Mouse (Mus musculus): Measurements from ENCODE around the gene Plin3. TPM values are rescaled to one million over a fixed set of nuclear protein-coding genes. Genes with fewer than 3 reads are reported as not detected.

The Plin3 gene
- polyA plus RNA-seq, 1 experiment from 2014 or later, result 56.6 TPM

DNA sequence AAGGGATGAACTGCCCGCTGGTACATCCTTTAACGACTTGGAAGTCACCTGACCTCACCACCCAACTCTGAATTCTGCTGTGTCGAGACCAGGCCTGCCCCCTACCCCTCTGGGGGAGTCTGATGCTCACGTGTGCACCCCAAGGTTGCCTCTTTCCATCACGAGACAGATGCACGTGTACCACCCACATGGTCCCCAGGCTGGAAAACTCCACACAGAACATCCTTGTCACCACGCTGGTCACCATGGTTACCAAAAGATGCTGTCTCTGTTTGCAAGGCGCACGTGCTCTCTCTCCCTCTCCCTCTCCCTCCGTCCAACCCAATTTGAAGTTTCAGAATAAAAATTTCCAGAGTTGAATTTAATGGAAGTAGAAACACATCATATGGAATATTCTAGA is 62.7 kb downstream of the Plin3 start:
- Histone ChIP-seq H3K36me3 (no peaks in the 10 kb centered on the region), H3K9ac (no peak overlapping the region), H3K27ac (no peak overlapping the region), H3K27me3 (no peaks in the 10 kb centered on the region), H3K9me3 (no peaks in the 10 kb centered on the region), H3K4me2 (replicated peaks) (no peak overlapping the region), H3K4me1 (no peaks in the 10 kb centered on the region), H3K4me3 (no peak overlapping the region)
- ATAC-seq (ENCODE audit: insufficient number of reproducible peaks, insufficient read depth, low FRiP score, low TSS enrichment), result no peak
- WGBS, result 63% methylated on average over 10 of the region's 10 CpGs

MicroRNAs within 50 kb of the gene (microRNA counts, 519-probe panel; counts per million panel counts)
- microRNA mmu-miR-7b, result 460 counts per million, percentile 65 among the panel's probes with 10 or more counts

Small RNAs within 50 kb of the gene (microRNA-seq; reads per million reads assigned to microRNA genes)
- 124 reads per million, percentile 54 among the genes with 10 or more reads in this experiment for gene Mir7b

Other genes starting within 250 kb of the Plin3 start
- gene Ubxn6, start 217.8 kb downstream of the Plin3 start, polyA plus RNA-seq (2016; fragmentation: Nextera tagmentation; extraction: Ambion mirVana), result 49.0 and 52.7 TPM in 2 replicates
- gene Hdgfl2, start 213.2 kb downstream of the Plin3 start, polyA plus RNA-seq (2016; fragmentation: Nextera tagmentation; extraction: Ambion mirVana), result 173 and 179 TPM in 2 replicates
- gene Plin4, start 183.1 kb downstream of the Plin3 start, polyA plus RNA-seq (2016; fragmentation: Nextera tagmentation; extraction: Ambion mirVana), result 0.08 and 0.10 TPM in 2 replicates
- gene Plin5, start 175.3 kb downstream of the Plin3 start, polyA plus RNA-seq (2016; fragmentation: Nextera tagmentation; extraction: Ambion mirVana), result 0.15 and 0.29 TPM in 2 replicates
- 0.15 and 0.23 TPM in 2 replicates for gene Lrg1, start 170.9 kb downstream of the Plin3 start, polyA plus RNA-seq (2016; fragmentation: Nextera tagmentation; extraction: Ambion mirVana)
- gene Sema6b, start 152.5 kb downstream of the Plin3 start, polyA plus RNA-seq (2016; fragmentation: Nextera tagmentation; extraction: Ambion mirVana), result 4.3 and 4.6 TPM in 2 replicates
- gene Tnfaip8l1, start 130.4 kb downstream of the Plin3 start, polyA plus RNA-seq (2016; fragmentation: Nextera tagmentation; extraction: Ambion mirVana), result 12.4 and 13.0 TPM in 2 replicates
- 71.0 and 76.2 TPM in 2 replicates for gene Mydgf, start 109.0 kb downstream of the Plin3 start, polyA plus RNA-seq (2016; fragmentation: Nextera tagmentation; extraction: Ambion mirVana)
- gene Dpp9, start 74.0 kb downstream of the Plin3 start, polyA plus RNA-seq (2016; fragmentation: Nextera tagmentation; extraction: Ambion mirVana), result 41.4 and 43.4 TPM in 2 replicates
- 15.3 and 15.5 TPM in 2 replicates for gene Fem1a, start 36.1 kb downstream of the Plin3 start, polyA plus RNA-seq (2016; fragmentation: Nextera tagmentation; extraction: Ambion mirVana)
- 2.7 and 3.5 TPM in 2 replicates for gene Ticam1, start 16.1 kb downstream of the Plin3 start, polyA plus RNA-seq (2016; fragmentation: Nextera tagmentation; extraction: Ambion mirVana)
- gene Arrdc5, start 7.4 kb upstream of the Plin3 start, polyA plus RNA-seq (2016; fragmentation: Nextera tagmentation; extraction: Ambion mirVana), result not detected in 2 replicates
- 157 and 160 TPM in 2 replicates for gene Uhrf1, start 10.4 kb upstream of the Plin3 start, polyA plus RNA-seq (2016; fragmentation: Nextera tagmentation; extraction: Ambion mirVana)
- gene Kdm4b, start 33.2 kb upstream of the Plin3 start, polyA plus RNA-seq (2016; fragmentation: Nextera tagmentation; extraction: Ambion mirVana), result 54.6 and 58.8 TPM in 2 replicates
- gene Ptprs, start 183.6 kb upstream of the Plin3 start, polyA plus RNA-seq (2016; fragmentation: Nextera tagmentation; extraction: Ambion mirVana), result 158 and 167 TPM in 2 replicates
- gene Znrf4, start 219.6 kb upstream of the Plin3 start, polyA plus RNA-seq (2016; fragmentation: Nextera tagmentation; extraction: Ambion mirVana), result not detected in 2 replicates